Mouse (Mus musculus) kidney, adult 2 months (tissue): ENCODE measurements around the gene Rspo4. TPM values are rescaled to one million over a fixed set of nuclear protein-coding genes. Genes with fewer than 3 reads are reported as not detected.

ENCODE experiments used
- DNase-seq: peaks from one replicate; pipeline ENCODE4 v3.0.0; 2021
- H3K27ac ChIP-seq: fragments of 200-500 bp; 2 replicates; pipeline ENCODE4 v1.5.1; 2012; ENCODE audit warnings: low read depth, low read length, control low read depth, inconsistent platforms; ENCODE audit not compliant: insufficient read depth
- H3K27me3 ChIP-seq: fragments of 200-500 bp; replicated peaks from 2 replicates; pipeline ENCODE4 v1.6.1; 2012; ENCODE audit warnings: mild to moderate bottlenecking, moderate library complexity, low read length, inconsistent platforms; ENCODE audit not compliant: control insufficient read depth, insufficient read depth
- H3K36me3 ChIP-seq: fragments of 200-500 bp; 2 replicates; pipeline ENCODE4 v1.6.1; 2012; ENCODE audit warnings: mild to moderate bottlenecking, moderate library complexity, low read length, inconsistent platforms; ENCODE audit not compliant: control insufficient read depth, insufficient read depth
- H3K4me1 ChIP-seq: fragments of 200-500 bp; 2 replicates; pipeline ENCODE4 v1.6.1; 2011; ENCODE audit warnings: low read length; ENCODE audit not compliant: control insufficient read depth, insufficient read depth
- H3K4me3 ChIP-seq: fragments of 200-500 bp; 2 replicates; pipeline ENCODE4 v1.5.1; 2011; ENCODE audit warnings: mild to moderate bottlenecking, low read depth, low read length, control low read depth; ENCODE audit not compliant: insufficient read depth
- CTCF ChIP-seq: fragments of 200-500 bp; conservative IDR thresholded peaks from 2 replicates; pipeline ENCODE4 v1.5.1; 2011; ENCODE audit warnings: low read depth, mild to moderate bottlenecking, control low read depth, low read length, moderate library complexity, mixed read lengths; ENCODE audit not compliant: insufficient read depth, insufficient read length
- POLR2A ChIP-seq: fragments of 200-500 bp; IDR thresholded peaks from one replicate; pipeline ENCODE4 v1.6.1; 2011; ENCODE audit warnings: low read depth, low read length, control low read depth
- WGBS: fragments of 180-500 bp; shearing (Covaris S2); methylation state at CpG from one replicate; pipeline ENCODE4 v1.1.7; 2018; 5-methylcytosine and 5-hydroxymethylcytosine counted together
- polyA plus RNA-seq: library from polyadenylated mRNA; depleted of rRNA; stranded (reverse); fragments of >200 nt; gene quantifications from 2 replicates; pipeline ENCODE4 v1.2.3, GENCODE M21; 2012; rRNA removed

The Rspo4 gene
- polyA plus RNA-seq: not detected in 2 replicates

GRCm38 (mm10) chr2:151842648-151843226 lies at the start of gene Rspo4:
Rspo4 (plus strand) TSS chr2:151842927.
- Histone ChIP-seq H3K4me3 (no peak within 1 kb of the TSS), H3K27me3 (no peaks in the 10 kb centered on the region; the same call in 1 of the 2 replicates), H3K36me3 (no peaks in the 10 kb centered on the region), H3K4me1 (no peaks in the 10 kb centered on the region), H3K27ac (no peak within 1 kb of the TSS)
- under 1% methylated on average over 50 of the region's 50 CpGs for WGBS
- no peak for DNase-seq
- TF ChIP-seq POLR2A: no peak
- no peak for TF ChIP-seq CTCF

GRCm38 (mm10) chr2:151815586-151815985 lies 27.1 kb upstream of the Rspo4 start:
- WGBS: 67% methylated on average over 4 of the region's 4 CpGs
- Histone ChIP-seq H3K27me3 (no peaks in the 10 kb centered on the region), H3K27ac (no peak overlapping the region), H3K36me3 (no peaks in the 10 kb centered on the region), H3K4me1 (no peaks in the 10 kb centered on the region), H3K4me3 (no peak overlapping the region)
- TF ChIP-seq CTCF (no peak), POLR2A (no peak)
- no peak for DNase-seq

- no peaks in the 10 kb centered on the region for H3K4me1 ChIP-seq
- no peak overlapping the region for H3K4me3 ChIP-seq
- no peaks in the 10 kb centered on the region for H3K27me3 ChIP-seq
- no peak overlapping the region for H3K27ac ChIP-seq
- no peak for DNase-seq
- TF ChIP-seq POLR2A (no peak), CTCF (peak; percentile 33)
- 47% methylated on average over 5 of the region's 5 CpGs for whole genome bisulfite sequencing
- H3K36me3 ChIP-seq: no peaks in the 10 kb centered on the region
Measured at GRCm38 (mm10) chr2:151862257-151862810, 19.6 kb downstream of the Rspo4 start.

GRCm38 (mm10) chr2:151864941-151865340 lies 22.2 kb downstream of the Rspo4 start:
- 87% methylated on average over 6 of the region's 6 CpGs for WGBS
- Histone ChIP-seq H3K27me3 (no peaks in the 10 kb centered on the region), H3K4me1 (no peaks in the 10 kb centered on the region)

GRCm38 (mm10) chr2:151866487-151866886 lies 23.8 kb downstream of the Rspo4 start:
- Histone ChIP-seq H3K27ac (no peak overlapping the region), H3K36me3 (no peaks in the 10 kb centered on the region), H3K4me3 (no peak overlapping the region), H3K27me3 (no peaks in the 10 kb centered on the region), H3K4me1 (no peaks in the 10 kb centered on the region)
- 29% methylated on average over 4 of the region's 4 CpGs for WGBS
- TF ChIP-seq CTCF (peak; percentile 62), POLR2A (no peak)
- peak; percentile 48 for DNase-seq

More at GRCm38 (mm10) chr2:151864941-151865340, 22.2 kb downstream of the Rspo4 start:
- no peak overlapping the region for H3K4me3 ChIP-seq
- no peak for DNase-seq
- no peak overlapping the region for H3K27ac ChIP-seq
- TF ChIP-seq POLR2A: no peak
- TF ChIP-seq CTCF: no peak
- no peaks in the 10 kb centered on the region for H3K36me3 ChIP-seq

GRCm38 (mm10) chr2:151868196-151868595 lies 25.5 kb downstream of the Rspo4 start:
- Histone ChIP-seq H3K27ac (no peak overlapping the region), H3K4me1 (no peaks in the 10 kb centered on the region), H3K27me3 (no peaks in the 10 kb centered on the region), H3K4me3 (no peak overlapping the region), H3K36me3 (no peaks in the 10 kb centered on the region)
- TF ChIP-seq POLR2A (no peak), CTCF (no peak)
- no peak for DNase-seq
- 81% methylated on average over 8 of the region's 8 CpGs for WGBS

GRCm38 (mm10) chr2:151874551-151874950 lies 31.8 kb downstream of the Rspo4 start:
- peak; percentile 14 for DNase-seq

More at GRCm38 (mm10) chr2:151874551-151874950, 31.8 kb downstream of the Rspo4 start:
- no peaks in the 10 kb centered on the region for H3K4me1 ChIP-seq
- H3K36me3 ChIP-seq: no peaks in the 10 kb centered on the region
- no peaks in the 10 kb centered on the region for H3K27me3 ChIP-seq
- no peak overlapping the region for H3K27ac ChIP-seq
- TF ChIP-seq CTCF (0 out of 2 replicates have a peak, but pooled peaks have one; percentile 17), POLR2A (no peak)
- no peak overlapping the region for H3K4me3 ChIP-seq
